Comparison of ENCODE assay signal across 10 mouse cellular contexts in the genomic region with DNA sequence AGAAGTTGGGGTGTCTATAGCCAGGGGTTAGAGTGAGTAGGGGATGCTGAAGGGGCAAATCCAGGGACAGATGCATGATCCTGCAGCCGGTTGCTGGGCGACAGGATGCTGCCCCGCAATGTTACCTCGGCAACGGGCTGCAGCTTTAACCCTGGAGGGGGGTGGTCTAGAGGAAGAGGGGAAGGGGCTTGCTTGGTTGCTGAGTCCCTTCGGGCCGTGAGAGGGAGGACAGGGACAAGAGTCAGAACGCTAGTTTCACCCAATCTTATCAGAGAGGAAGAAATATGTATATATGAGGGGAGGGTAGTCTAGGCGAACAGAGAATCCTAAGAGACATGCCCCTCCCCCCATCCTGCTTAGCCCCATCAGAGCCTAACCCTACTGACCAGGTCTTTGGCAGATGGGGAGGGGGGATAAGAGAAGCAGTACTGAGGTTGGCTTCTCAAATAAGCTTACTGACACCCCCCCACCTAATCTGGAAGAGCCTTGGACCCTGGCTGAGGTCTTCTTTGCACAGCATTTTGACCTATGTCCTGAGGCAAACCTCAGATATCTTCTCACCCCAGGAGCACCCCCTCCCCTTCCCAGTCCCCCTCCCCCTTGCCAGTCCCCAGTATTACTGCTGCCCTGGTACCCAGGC. TPM values are rescaled to one million over a fixed set of nuclear protein-coding genes. Genes with fewer than 3 reads are reported as not detected.
A peak's percentile ranks its signal among the peaks of the same experiment; 100 is the strongest.
DNase-seq lines count a peak whose midpoint lies in the region; ATAC-seq and TF ChIP-seq lines count a peak whose summit lies in the region.
"Had no signal": no experiment of that assay in that cellular context is flagged by ENCODE, and none has a peak within 500 bp of the region (broad histone marks: within the 10 kb centered on the region; RNA-seq: fewer than 3 reads in every experiment).

No protein-coding gene starts in this region.

- peaks cover 21% of the 10 kb centered on the region for H3K36me3 ChIP-seq in lung, embryonic 14.5 days (ENCODE audit: insufficient read depth)
- peaks cover 31% of the 10 kb centered on the region for H3K36me3 ChIP-seq in forebrain, embryonic 14.5 days (ENCODE audit: control insufficient read depth, insufficient read depth, low read length)
- peaks cover 12% of the 10 kb centered on the region for H3K36me3 ChIP-seq in limb, embryonic 15.5 days
- no peaks in the 10 kb centered on the region for H3K36me3 ChIP-seq in stomach, embryonic 15.5 days

- H3K4me3 ChIP-seq in lung, embryonic 14.5 days (ENCODE audit: low read depth, low read length) = peak overlapping the region; percentile 73; the same call in 1 of the 2 replicates
- peak overlapping the region; percentile 90 for H3K4me3 ChIP-seq in forebrain, embryonic 14.5 days (ENCODE audit: low read depth, low read length)
- H3K4me3 ChIP-seq in limb, embryonic 15.5 days = peak overlapping the region; percentile 70
- H3K4me3 ChIP-seq in stomach, embryonic 15.5 days (replicated peaks) = peak overlapping the region; percentile 77

- peaks cover 14% of the 10 kb centered on the region; the same call in 1 of the 2 replicates for H3K27me3 ChIP-seq in lung, embryonic 14.5 days (ENCODE audit: insufficient read depth, low read length)
- H3K27me3 ChIP-seq in forebrain, embryonic 14.5 days (replicated peaks; ENCODE audit: control insufficient read depth, insufficient read depth, low read length) = no peaks in the 10 kb centered on the region
- no peaks in the 10 kb centered on the region for H3K27me3 ChIP-seq in limb, embryonic 15.5 days
- peaks cover 3% of the 10 kb centered on the region; the same call in 1 of the 2 replicates for H3K27me3 ChIP-seq in stomach, embryonic 15.5 days (replicated peaks)

- peak overlapping the region; percentile 20 for H3K9ac ChIP-seq in lung, embryonic 14.5 days
- H3K9ac ChIP-seq in forebrain, embryonic 14.5 days (ENCODE audit: low read length) = peak overlapping the region; percentile 98
- H3K9ac ChIP-seq in limb, embryonic 15.5 days = peak overlapping the region; percentile 4; the same call in 1 of the 2 replicates
- no peak overlapping the region for H3K9ac ChIP-seq in stomach, embryonic 15.5 days

- no peak for ATAC-seq in lung, embryonic 14.5 days (ENCODE audit: insufficient read depth)
- no peak for ATAC-seq in forebrain, embryonic 14.5 days
- no peak for ATAC-seq in limb, embryonic 15.5 days (ENCODE audit: insufficient number of reproducible peaks, low FRiP score, low TSS enrichment, low read depth)
- no peak for ATAC-seq in stomach, embryonic 15.5 days (ENCODE audit: insufficient read depth, low FRiP score, low read depth)
- ATAC-seq in monocyte, adult 5-6 weeks (replicated peaks; ENCODE audit: insufficient number of reproducible peaks, low FRiP score, low TSS enrichment, poor library complexity, severe bottlenecking) = no peak

- H3K9me3 ChIP-seq in lung, embryonic 14.5 days (ENCODE audit: low read depth, low read length) = no peaks in the 10 kb centered on the region
- H3K9me3 ChIP-seq in forebrain, embryonic 14.5 days (replicated peaks; ENCODE audit: control insufficient read depth, low read length) = no peaks in the 10 kb centered on the region
- no peaks in the 10 kb centered on the region for H3K9me3 ChIP-seq in limb, embryonic 15.5 days
- no peaks in the 10 kb centered on the region for H3K9me3 ChIP-seq in stomach, embryonic 15.5 days

- no peak overlapping the region for H3K27ac ChIP-seq in lung, embryonic 14.5 days (ENCODE audit: low read depth)
- H3K27ac ChIP-seq in forebrain, embryonic 14.5 days (ENCODE audit: low read depth, low read length) = peak overlapping the region; percentile 17; the same call in 1 of the 2 replicates
- no peak overlapping the region for H3K27ac ChIP-seq in limb, embryonic 15.5 days
- H3K27ac ChIP-seq in stomach, embryonic 15.5 days = no peak overlapping the region

- H3K4me2 ChIP-seq in lung, embryonic 14.5 days = peak overlapping the region; percentile 75
- peak overlapping the region; percentile 96 for H3K4me2 ChIP-seq in forebrain, embryonic 14.5 days (ENCODE audit: low read length)
- H3K4me2 ChIP-seq in limb, embryonic 15.5 days = peak overlapping the region; percentile 89
- peak overlapping the region; percentile 91 for H3K4me2 ChIP-seq in stomach, embryonic 15.5 days

- no peak for DNase-seq in lung, embryonic 14.5 days
- DNase-seq in lung, postnatal 25 days (ENCODE audit: low spot score) = no peak
- peak; percentile 24 for DNase-seq in forebrain, embryonic 14.5 days (ENCODE audit: low spot score)
- no peak for DNase-seq in adrenal gland, adult 18-20 months (ENCODE audit: low spot score in 2 of 2)
- DNase-seq in left cerebral cortex, postnatal 14 days (ENCODE audit: low spot score in 2 of 2) = no peak
- DNase-seq: kidney, postnatal 25 days; thymus, postnatal 25 days had no signal

- peaks cover 19% of the 10 kb centered on the region; the same call in 1 of the 2 replicates for H3K4me1 ChIP-seq in lung, embryonic 14.5 days (ENCODE audit: insufficient read depth)
- peaks cover 30% of the 10 kb centered on the region for H3K4me1 ChIP-seq in forebrain, embryonic 14.5 days (ENCODE audit: control insufficient read depth, insufficient read depth, low read length)
- H3K4me1 ChIP-seq in limb, embryonic 15.5 days = peaks cover 43% of the 10 kb centered on the region
- H3K4me1 ChIP-seq in stomach, embryonic 15.5 days = peaks cover 37% of the 10 kb centered on the region

- WGBS in lung, embryonic 14.5 days = 8% methylated on average over 9 of the region's 9 CpGs
- 4% methylated on average over 9 of the region's 9 CpGs for whole genome bisulfite sequencing in forebrain, embryonic 14.5 days
- 18% methylated on average over 9 of the region's 9 CpGs for WGBS in limb, embryonic 15.5 days
- 23% methylated on average over 9 of the region's 9 CpGs for whole genome bisulfite sequencing in stomach, embryonic 15.5 days

- TF ChIP-seq CTCF in lung, embryonic 14.5 days (IDR thresholded peaks at IDR 0.05; ENCODE audit: low read depth) = no peak

- intact Hi-C loops in left cerebral cortex, postnatal 14 days (cut with DNase I) = loop anchor here (5.0 kb wide), 1 partner anchor 78 kb away; a partner anchor contains a TSS

RNA-seq across cellular contexts. Expression of a gene that starts 2.1 kb away (rescaled TPM):
- 6.6 and 7.8 TPM in 2 replicates for polyA plus RNA-seq in lung, embryonic 14.5 days (2014; fragmentation: Nextera tagmentation; extraction: Ambion mirVana)
- polyA plus RNA-seq in forebrain, embryonic 14.5 days (2014; fragmentation: Nextera tagmentation; extraction: Ambion mirVana) = 15.7 and 18.4 TPM in 2 replicates
- 7.6 and 8.7 TPM in 2 replicates for polyA plus RNA-seq in limb, embryonic 15.5 days (2015; fragmentation: Nextera tagmentation; extraction: Ambion mirVana)
- polyA plus RNA-seq in stomach, embryonic 15.5 days (2015; fragmentation: Nextera tagmentation; extraction: Ambion mirVana) = 6.3 and 7.4 TPM in 2 replicates
- total RNA-seq in adrenal gland, adult 18-20 months (2021) = 10 to 100 TPM; 19.7 to 24.9 TPM
- 100 to 1,000 TPM; 277 to 281 TPM for total RNA-seq in left cerebral cortex, postnatal 14 days (2021)
- 0.10 to 0.29 TPM (median 0.11 TPM) in 3 replicates for total RNA-seq in monocyte, adult 5-6 weeks (2017)

RNA-seq across cellular contexts. Expression of a gene that starts 2.9 kb away (rescaled TPM):
- polyA plus RNA-seq in lung, embryonic 14.5 days (2014; fragmentation: Nextera tagmentation; extraction: Ambion mirVana) = 443 and 457 TPM in 2 replicates
- 307 and 386 TPM in 2 replicates for polyA plus RNA-seq in forebrain, embryonic 14.5 days (2014; fragmentation: Nextera tagmentation; extraction: Ambion mirVana)
- 325 and 365 TPM in 2 replicates for polyA plus RNA-seq in limb, embryonic 15.5 days (2015; fragmentation: Nextera tagmentation; extraction: Ambion mirVana)
- 400 and 416 TPM in 2 replicates for polyA plus RNA-seq in stomach, embryonic 15.5 days (2015; fragmentation: Nextera tagmentation; extraction: Ambion mirVana)
- total RNA-seq in adrenal gland, adult 18-20 months (2021) = 100 to 1,000 TPM; 145 TPM
- 100 to 1,000 TPM; 160 to 167 TPM for total RNA-seq in left cerebral cortex, postnatal 14 days (2021)
- total RNA-seq in monocyte, adult 5-6 weeks (2017) = 35.3 to 85.7 TPM (median 75.7 TPM) in 3 replicates

RNA-seq across cellular contexts. Expression of a gene that starts 10.7 kb away (rescaled TPM):
- 115 and 118 TPM in 2 replicates for polyA plus RNA-seq in lung, embryonic 14.5 days (2014; fragmentation: Nextera tagmentation; extraction: Ambion mirVana)
- polyA plus RNA-seq in forebrain, embryonic 14.5 days (2014; fragmentation: Nextera tagmentation; extraction: Ambion mirVana) = 44.3 and 49.0 TPM in 2 replicates
- 132 and 134 TPM in 2 replicates for polyA plus RNA-seq in limb, embryonic 15.5 days (2015; fragmentation: Nextera tagmentation; extraction: Ambion mirVana)
- polyA plus RNA-seq in stomach, embryonic 15.5 days (2015; fragmentation: Nextera tagmentation; extraction: Ambion mirVana) = 80.8 and 81.3 TPM in 2 replicates
- 10 to 100 TPM; 38.2 to 46.2 TPM for total RNA-seq in adrenal gland, adult 18-20 months (2021)
- 10 to 100 TPM; 19.5 to 22.3 TPM for total RNA-seq in left cerebral cortex, postnatal 14 days (2021)
- 0.53 to 3.8 TPM (median 2.8 TPM) in 3 replicates for total RNA-seq in monocyte, adult 5-6 weeks (2017)

RNA-seq across cellular contexts. Expression of a gene that starts 13.5 kb away (rescaled TPM):
- not detected in 2 replicates for polyA plus RNA-seq in lung, embryonic 14.5 days (2014; fragmentation: Nextera tagmentation; extraction: Ambion mirVana)
- 0.39 TPM in 1 of 2 replicates, not detected in the other for polyA plus RNA-seq in forebrain, embryonic 14.5 days (2014; fragmentation: Nextera tagmentation; extraction: Ambion mirVana)
- 0.28 TPM in 1 of 2 replicates, not detected in the other for polyA plus RNA-seq in limb, embryonic 15.5 days (2015; fragmentation: Nextera tagmentation; extraction: Ambion mirVana)
- polyA plus RNA-seq in stomach, embryonic 15.5 days (2015; fragmentation: Nextera tagmentation; extraction: Ambion mirVana) = not detected in 2 replicates
- total RNA-seq in adrenal gland, adult 18-20 months (2021) = not detected
- under 1 TPM in 1 of 2 experiments, not detected in 1; 0.32 TPM for total RNA-seq in left cerebral cortex, postnatal 14 days (2021)
- not detected in 3 replicates for total RNA-seq in monocyte, adult 5-6 weeks (2017)

RNA-seq across cellular contexts. Expression of a gene that starts 17.2 kb away (rescaled TPM):
- polyA plus RNA-seq in lung, embryonic 14.5 days (2014; fragmentation: Nextera tagmentation; extraction: Ambion mirVana) = not detected in 2 replicates
- not detected in 2 replicates for polyA plus RNA-seq in forebrain, embryonic 14.5 days (2014; fragmentation: Nextera tagmentation; extraction: Ambion mirVana)
- not detected in 2 replicates for polyA plus RNA-seq in limb, embryonic 15.5 days (2015; fragmentation: Nextera tagmentation; extraction: Ambion mirVana)
- polyA plus RNA-seq in stomach, embryonic 15.5 days (2015; fragmentation: Nextera tagmentation; extraction: Ambion mirVana) = not detected in 2 replicates
- total RNA-seq in adrenal gland, adult 18-20 months (2021) = not detected
- total RNA-seq in left cerebral cortex, postnatal 14 days (2021) = not detected
- total RNA-seq in monocyte, adult 5-6 weeks (2017) = 0.29 TPM in 1 of 3 replicates, not detected in the others
